Mouse (Mus musculus): ENCODE results near the gene Zfp944. TPM values are rescaled to one million over a fixed set of nuclear protein-coding genes. Genes with fewer than 3 reads are reported as not detected.

The Zfp944 gene
- 5.3 and 10.3 TPM in 2 replicates for polyA plus RNA-seq (2012; rRNA removed)

GRCm38 (mm10) chr17:22361101-22361781 lies at the start of gene Zfp944, which contains the start of gene Zfp758:
TSS of gene Zfp944 (minus strand) at chr17:22361400.
TSS of gene Zfp758 (plus strand) at chr17:22361453.

DNA sequence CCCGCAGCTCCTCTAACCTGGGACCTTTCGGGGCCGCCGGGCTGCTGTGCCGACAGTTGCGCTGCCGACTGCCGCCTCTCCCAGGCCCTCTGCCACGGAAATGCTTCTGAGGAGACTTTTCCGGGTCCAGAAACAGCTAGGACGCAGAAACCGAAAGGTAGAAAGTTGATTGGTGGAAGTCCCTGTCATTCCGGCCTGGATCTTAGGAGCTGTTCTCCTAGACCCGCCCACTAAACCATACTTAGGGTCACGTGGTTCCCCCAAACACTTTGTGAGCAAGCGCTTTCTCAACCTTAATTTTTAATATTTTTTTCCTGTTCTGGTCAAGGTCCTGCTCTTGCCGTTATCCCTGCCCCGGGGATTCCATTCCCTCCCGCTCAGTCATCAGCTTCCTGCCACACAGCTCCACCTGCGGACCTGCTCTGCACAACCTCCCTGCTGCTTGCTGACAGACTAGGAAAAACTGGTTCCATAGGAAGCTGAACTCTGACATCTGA lies 46.4 kb downstream of the Zfp944 start, which contains the start of gene CT030661.1:
TSS of gene CT030661.1 (minus strand) at position 108 of the 497 bp plus-strand sequence.

Other genes starting within 250 kb of the Zfp944 start
- gene Zfp947, start 195.2 kb downstream of the Zfp944 start, polyA plus RNA-seq (2012; rRNA removed) = 0.84 and 1.6 TPM in 2 replicates
- 1.3 and 2.3 TPM in 2 replicates for gene Zfp994, start 135.8 kb downstream of the Zfp944 start, polyA plus RNA-seq (2012; rRNA removed)
- 4.8 and 10.2 TPM in 2 replicates for gene CT030661.1, start 46.6 kb downstream of the Zfp944 start, polyA plus RNA-seq (2012; rRNA removed)
- 2.0 and 4.7 TPM in 2 replicates for gene Zfp758, start 53 bp upstream of the Zfp944 start, polyA plus RNA-seq (2012; rRNA removed)
- gene Zfp946, start 62.8 kb upstream of the Zfp944 start, polyA plus RNA-seq (2012; rRNA removed) = 12.5 and 21.6 TPM in 2 replicates
- gene Vmn2r111, start 212.1 kb upstream of the Zfp944 start, polyA plus RNA-seq (2012; rRNA removed) = not detected in 2 replicates
- gene Vmn2r112, start 239.6 kb upstream of the Zfp944 start, polyA plus RNA-seq (2012; rRNA removed) = not detected in 2 replicates

Data from central nervous system, embryonic 11.5 days (tissue).